Mouse (Mus musculus) cerebellum, adult 11-12 months (tissue): Measurements from ENCODE around the gene Cdk14.

Experiments
- DNase-seq: peaks from one replicate; pipeline ENCODE4 v3.0.0; 2022

Cdk14 gene

GRCm38 (mm10) chr5:5313195-5313760 is 106.8 kb downstream of the Cdk14 start:
- no peak for DNase-seq

- DNase-seq: no peak
Measured at GRCm38 (mm10) chr5:5305286-5305685, 114.8 kb downstream of the Cdk14 start.

- DNase-seq: no peak
Measured at GRCm38 (mm10) chr5:5303102-5303670, 116.9 kb downstream of the Cdk14 start.

GRCm38 (mm10) chr5:5301571-5302079 is 118.5 kb downstream of the Cdk14 start:
- DNase-seq: no peak

GRCm38 (mm10) chr5:5300998-5301397 is 119.1 kb downstream of the Cdk14 start:
- DNase-seq: no peak

- DNase-seq: no peak
Measured at GRCm38 (mm10) chr5:5300290-5300689, 119.8 kb downstream of the Cdk14 start.

- DNase-seq: no peak
Measured at GRCm38 (mm10) chr5:5297222-5297621, 122.9 kb downstream of the Cdk14 start.

GRCm38 (mm10) chr5:5296773-5297172 is 123.3 kb downstream of the Cdk14 start:
- no peak for DNase-seq

GRCm38 (mm10) chr5:5292830-5293542 is 127.1 kb downstream of the Cdk14 start:
- no peak for DNase-seq

- DNase-seq: no peak
Measured at GRCm38 (mm10) chr5:5291321-5291991, 128.7 kb downstream of the Cdk14 start.

- no peak for DNase-seq
Measured at GRCm38 (mm10) chr5:5290714-5291113, 129.4 kb downstream of the Cdk14 start.

GRCm38 (mm10) chr5:5285876-5286275 is 134.2 kb downstream of the Cdk14 start:
- DNase-seq: no peak

- no peak for DNase-seq
Measured at GRCm38 (mm10) chr5:5284531-5284930, 135.6 kb downstream of the Cdk14 start.

- DNase-seq: no peak
Measured at GRCm38 (mm10) chr5:5283756-5284430, 136.2 kb downstream of the Cdk14 start.

GRCm38 (mm10) chr5:5282425-5282824 is 137.7 kb downstream of the Cdk14 start:
- no peak for DNase-seq

- no peak for DNase-seq
Measured at GRCm38 (mm10) chr5:5275321-5275720, 144.8 kb downstream of the Cdk14 start.

- no peak for DNase-seq
Measured at GRCm38 (mm10) chr5:5274318-5274717, 145.8 kb downstream of the Cdk14 start.

- DNase-seq: no peak
Measured at GRCm38 (mm10) chr5:5266787-5267126, 153.4 kb downstream of the Cdk14 start.

- DNase-seq: peak; percentile 21
Measured at GRCm38 (mm10) chr5:5265861-5266786, 154.0 kb downstream of the Cdk14 start.

- no peak for DNase-seq
Measured at GRCm38 (mm10) chr5:5265401-5265841, 154.7 kb downstream of the Cdk14 start.

- no peak for DNase-seq
Measured at GRCm38 (mm10) chr5:5264712-5265111, 155.4 kb downstream of the Cdk14 start.

GRCm38 (mm10) chr5:5261725-5262296 is 158.3 kb downstream of the Cdk14 start:
- no peak for DNase-seq
